Mouse (Mus musculus): Measurements from ENCODE around the gene Ubap2l.

Gene Ubap2l

DNA sequence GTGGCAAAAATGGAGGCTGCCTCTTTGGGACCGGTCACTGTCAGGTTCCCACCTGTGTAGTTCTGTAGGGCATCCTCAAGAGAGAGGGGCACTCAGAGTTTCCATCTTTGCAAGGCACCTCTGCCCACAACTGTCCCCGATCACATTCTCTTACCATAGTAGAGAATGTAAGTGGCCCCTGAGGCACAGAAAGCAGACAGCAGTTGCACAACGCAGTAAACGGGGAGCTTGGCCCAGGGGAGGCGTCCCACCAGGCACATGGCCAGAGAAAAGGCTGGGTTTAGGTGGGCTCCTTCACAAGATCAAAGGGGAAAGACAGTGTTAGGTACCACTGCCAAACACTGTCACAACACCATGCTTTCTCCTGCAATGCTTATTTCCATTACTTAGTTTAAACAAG, 86.5 kb downstream of the Ubap2l start:
- no peak for DNase-seq (ENCODE audit: low spot score)

- no peak for DNase-seq (ENCODE audit: low spot score)
These were observed 86.9 kb downstream of the Ubap2l start for GRCm38 (mm10) chr3:89965557-89965956.

DNA sequence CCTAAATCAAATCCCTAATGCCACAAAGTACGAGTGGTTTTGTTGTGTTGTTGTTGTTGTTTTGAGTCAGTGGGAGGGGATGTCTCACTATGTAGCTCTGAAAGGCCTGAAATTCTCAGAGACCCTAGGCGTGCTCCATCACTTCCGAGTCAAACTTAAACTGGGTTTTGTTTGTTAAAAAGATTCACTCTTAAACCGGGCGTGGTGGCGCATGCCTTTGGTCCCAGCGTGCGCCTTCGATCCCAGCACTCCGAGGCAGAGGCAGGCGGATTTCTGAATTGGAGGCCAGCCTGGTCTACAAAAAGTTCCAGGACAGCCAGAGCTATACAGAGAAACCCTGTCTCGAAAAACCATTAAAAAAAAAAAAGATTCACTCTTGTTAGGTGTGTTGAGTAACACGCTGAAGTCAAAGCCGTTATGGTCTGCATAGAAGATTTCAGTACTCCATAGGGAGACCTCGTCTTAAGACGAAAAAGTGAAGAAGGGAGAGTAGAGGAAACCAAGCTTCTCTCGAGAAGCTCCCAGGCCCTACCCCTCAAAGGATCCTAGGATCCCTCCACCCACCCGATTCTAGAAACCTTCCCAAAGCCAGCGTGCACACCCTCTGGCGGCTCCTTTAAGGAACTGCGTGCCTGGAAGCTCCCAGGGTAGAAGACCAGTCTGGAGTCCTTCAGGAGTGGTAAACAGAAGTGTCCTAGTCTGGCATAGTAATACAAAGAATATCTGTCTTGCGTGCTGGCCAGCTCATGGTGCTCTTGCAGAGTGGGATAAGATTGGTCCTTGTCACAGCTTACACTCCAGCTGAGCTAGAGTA, 88.3 kb downstream of the Ubap2l start:
- DNase-seq (ENCODE audit: low spot score) = peak; percentile 91

GRCm38 (mm10) chr3:89963221-89963763, 89.1 kb downstream of the Ubap2l start, which contains the start of gene Atp8b2:
Gene Atp8b2 (minus strand): TSS chr3:89963508.
- DNase-seq (ENCODE audit: low spot score) = peak; percentile 68

DNA sequence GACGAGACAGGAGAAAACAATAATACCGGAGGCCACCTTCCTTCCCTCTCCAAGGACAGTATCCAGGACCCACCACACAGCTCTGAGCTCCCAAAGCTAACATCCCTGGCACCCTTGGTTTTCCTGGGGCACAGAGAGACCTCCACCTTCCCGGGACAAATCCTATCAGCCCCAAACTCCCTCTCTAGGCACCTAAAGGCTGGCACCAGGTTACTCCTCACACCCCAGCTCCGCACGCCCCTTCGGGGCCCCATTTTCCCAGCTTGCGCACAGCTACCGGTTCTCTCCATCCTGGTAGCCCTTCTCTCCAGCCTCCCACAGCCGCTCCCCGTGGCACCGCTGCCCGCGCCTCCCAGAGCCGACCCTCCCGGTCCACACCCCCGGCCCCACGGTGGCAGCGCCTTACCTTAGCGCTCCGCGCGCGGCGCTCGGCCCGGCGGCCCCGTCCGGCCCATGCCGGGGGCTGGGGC, 89.6 kb downstream of the Ubap2l start:
- no peak for DNase-seq (ENCODE audit: low spot score)

DNA sequence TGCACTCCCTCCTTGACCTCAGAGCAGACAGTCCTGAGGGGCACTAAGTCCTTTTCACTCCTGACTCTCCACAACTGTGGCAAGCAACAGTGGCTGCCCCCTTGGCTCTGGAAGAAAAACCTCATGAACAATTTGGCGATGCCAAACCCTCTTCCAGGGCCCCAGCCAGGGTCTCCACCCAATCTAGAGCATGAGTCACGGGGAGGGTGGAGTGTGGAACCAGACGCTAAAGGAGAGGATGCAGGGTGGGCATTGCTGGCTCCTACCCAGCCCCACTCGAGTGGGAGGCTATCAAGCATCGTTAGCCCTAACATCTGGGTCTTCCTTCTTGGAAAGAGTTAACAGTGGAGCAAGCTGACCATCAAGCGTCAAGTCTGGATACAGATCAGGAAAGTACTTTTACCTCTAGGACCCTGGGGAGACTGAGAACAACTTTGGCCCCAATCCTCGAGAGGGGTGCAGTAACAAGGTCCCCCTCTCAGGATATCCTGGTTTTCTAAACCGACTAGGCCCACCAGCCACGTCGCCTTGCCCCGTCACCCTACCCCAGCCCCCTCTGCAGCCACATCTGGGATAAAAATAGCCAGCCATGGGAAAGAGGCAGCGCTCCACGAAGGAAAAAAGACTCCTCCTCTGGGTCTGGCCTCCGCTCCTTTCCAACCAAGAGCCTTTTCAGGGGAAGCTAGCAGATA, 90.2 kb downstream of the Ubap2l start:
- peak; percentile 73 for DNase-seq (ENCODE audit: low spot score)

DNA sequence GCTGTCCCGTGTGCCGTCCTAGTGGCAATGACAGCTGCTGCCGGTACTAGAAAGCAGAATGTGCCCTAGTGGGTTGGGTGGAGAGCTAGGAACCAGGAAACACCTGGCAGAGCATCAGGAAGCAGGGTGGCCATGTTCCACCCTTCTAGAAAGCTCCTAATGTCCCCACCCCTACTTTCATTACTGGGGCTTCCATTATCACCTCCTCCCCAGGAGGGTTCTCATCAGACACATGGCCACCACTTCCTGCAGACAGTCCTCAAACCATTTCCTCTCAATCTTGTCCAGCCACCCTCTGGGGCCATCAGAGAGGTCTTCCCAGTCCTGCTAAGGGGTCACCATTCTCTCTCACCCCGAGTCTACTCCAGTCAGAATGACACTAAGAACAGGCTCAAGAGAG, 91.0 kb downstream of the Ubap2l start:
- no peak for DNase-seq (ENCODE audit: low spot score)

GRCm38 (mm10) chr3:89960469-89960868, 92.0 kb downstream of the Ubap2l start:
- peak; percentile 85 for DNase-seq (ENCODE audit: low spot score)

DNA sequence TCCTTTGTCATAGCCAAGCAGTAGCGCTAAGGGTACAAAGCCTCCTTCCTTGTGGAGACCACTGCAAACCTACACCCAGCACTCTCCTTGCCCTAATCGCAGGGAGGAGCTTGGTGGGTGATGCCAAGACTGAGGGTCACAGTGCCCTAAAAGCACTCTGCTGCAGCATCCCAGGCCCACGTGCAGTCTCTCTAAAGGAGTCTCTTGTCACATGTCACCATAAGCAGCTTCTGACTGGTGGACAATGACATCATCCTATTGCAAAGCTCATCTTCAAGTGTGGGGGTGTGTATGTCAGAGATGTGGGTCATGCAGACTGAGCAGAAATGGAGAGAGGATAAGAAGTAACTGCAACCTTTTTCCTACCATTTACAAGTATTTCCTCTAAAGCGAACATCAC, 93.0 kb downstream of the Ubap2l start:
- no peak for DNase-seq (ENCODE audit: low spot score)

DNA sequence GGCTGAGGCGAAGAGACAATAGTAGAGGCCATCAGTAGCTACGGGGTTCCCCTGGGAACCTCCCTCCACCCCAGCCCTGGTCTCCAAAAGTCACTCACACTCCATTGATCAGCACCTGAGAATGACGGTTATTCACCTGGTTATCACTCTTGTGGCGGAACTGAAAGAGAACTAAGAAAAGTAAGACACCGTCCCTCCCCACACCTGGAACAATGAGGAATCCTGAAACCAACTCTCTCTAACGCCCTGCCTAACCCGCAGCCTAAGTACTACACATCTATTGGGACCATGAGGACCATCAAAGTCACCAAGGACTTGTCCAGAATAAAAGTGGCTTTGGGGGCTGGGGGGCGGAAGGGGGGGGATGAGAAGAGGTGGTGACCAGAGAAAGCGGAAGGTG, 94.5 kb downstream of the Ubap2l start:
- no peak for DNase-seq (ENCODE audit: low spot score)

DNA sequence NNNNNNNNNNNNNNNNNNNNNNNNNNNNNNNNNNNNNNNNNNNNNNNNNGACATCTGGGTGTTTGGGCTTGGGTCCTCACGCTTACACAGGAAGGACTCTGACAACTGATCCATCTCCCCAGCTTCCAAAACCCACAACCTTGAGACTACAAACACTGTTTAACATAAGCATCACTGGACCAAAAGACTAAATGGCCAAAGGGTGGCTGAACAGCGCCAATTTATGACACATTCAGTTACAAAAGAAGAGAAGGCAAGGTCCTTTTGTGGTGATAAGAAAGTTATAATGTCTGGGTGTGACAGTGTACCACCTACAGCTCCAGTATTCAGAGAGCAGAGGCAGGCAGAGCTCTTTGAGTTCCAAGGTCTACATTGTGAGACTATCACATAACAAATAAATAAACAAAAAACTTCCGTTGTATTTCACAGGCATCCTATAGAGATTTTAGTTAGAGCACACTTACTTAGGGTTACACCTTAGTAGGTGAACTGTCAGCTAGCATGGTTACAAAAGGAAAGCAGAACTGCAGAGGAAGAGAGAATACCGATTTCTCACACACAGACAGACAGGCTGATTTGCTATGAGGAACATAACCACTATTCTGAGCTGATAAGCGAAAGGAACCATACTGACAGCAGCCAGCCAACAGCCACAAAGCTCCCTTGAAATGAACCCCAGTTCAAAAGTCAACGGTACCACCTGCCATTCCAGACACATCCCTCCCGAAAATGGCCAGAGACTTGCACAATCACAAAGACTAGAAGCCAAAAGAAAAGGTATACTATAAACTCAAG, 96.1 kb downstream of the Ubap2l start:
- DNase-seq (ENCODE audit: low spot score) = no peak

DNA sequence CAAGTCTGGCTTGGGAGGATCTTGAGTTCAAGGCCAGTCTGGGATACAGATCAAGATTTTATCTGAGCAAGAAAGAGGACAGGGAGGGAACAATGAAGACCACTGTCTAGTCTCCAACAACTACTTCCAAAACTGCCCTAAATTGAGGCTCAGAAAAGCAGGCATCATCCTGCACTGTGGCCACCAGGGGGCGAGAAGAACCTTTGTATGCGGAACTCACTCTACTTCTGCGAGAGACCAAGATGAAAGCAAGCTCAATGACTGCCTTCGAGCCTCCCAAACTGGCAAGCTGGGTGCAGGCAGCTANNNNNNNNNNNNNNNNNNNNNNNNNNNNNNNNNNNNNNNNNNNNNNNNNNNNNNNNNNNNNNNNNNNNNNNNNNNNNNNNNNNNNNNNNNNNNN, 99.0 kb downstream of the Ubap2l start:
- DNase-seq (ENCODE audit: low spot score) = peak; percentile 86

Measured in adipocyte (in vitro differentiated cells).